Mouse (Mus musculus) E14TG2a.4 (cell line): ENCODE measurements around the gene Olfr65.

Experiments used
- H3K27me3 ChIP-seq: 2 replicates; pipeline ENCODE4 v1.6.1; 2014; ENCODE audit warnings: low read length, control low read depth; ENCODE audit not compliant: insufficient read depth
- H3K36me3 ChIP-seq: 2 replicates; pipeline ENCODE4 v1.6.1; 2014; ENCODE audit warnings: low read length, control low read depth; ENCODE audit not compliant: insufficient read depth
- H3K4me1 ChIP-seq: replicated peaks from 2 replicates; pipeline ENCODE4 v1.6.1; 2014; ENCODE audit warnings: low read depth, low read length, control low read depth
- H3K4me3 ChIP-seq: replicated peaks from 2 replicates; pipeline ENCODE4 v1.5.1; 2014; ENCODE audit warnings: mild to moderate bottlenecking, low read length
- H3K9me3 ChIP-seq: 2 replicates; pipeline ENCODE4 v1.6.1; 2014; ENCODE audit warnings: low read length, control low read depth
- CTCF ChIP-seq: conservative IDR thresholded peaks from 2 replicates; pipeline ENCODE4 v1.5.1; 2014; ENCODE audit warnings: low read length
- NANOG ChIP-seq: IDR thresholded peaks from 2 replicates; pipeline ENCODE4 v1.6.1; 2014; ENCODE audit warnings: borderline replicate concordance, low read length, mixed read lengths
- POU5F1 ChIP-seq: IDR thresholded peaks from 2 replicates; pipeline ENCODE4 v1.6.1; 2014; ENCODE audit warnings: low read length, borderline replicate concordance

Olfr65 gene

DNA sequence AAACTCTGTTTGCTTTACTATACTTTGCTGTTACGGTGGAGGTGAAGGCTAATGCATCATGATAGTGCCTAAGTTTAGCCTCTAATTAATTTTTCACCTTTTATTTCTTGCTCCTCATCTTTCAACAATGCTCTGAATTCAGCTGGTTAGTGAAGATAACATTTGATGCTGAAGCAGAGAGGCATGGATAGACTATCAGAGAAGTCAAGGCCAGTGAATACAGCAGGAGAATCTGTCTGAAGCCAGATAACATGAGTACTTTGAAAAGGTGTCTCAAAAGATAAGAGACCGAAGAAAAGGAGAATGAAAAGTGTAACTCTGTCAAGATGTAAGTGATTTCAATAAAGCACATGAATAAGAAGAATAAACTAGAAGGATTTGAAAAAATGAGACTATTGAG is 26.2 kb upstream of the Olfr65 start:
- Histone ChIP-seq H3K9me3 (0 out of 2 replicates have a peak, but pooled peaks cover 6% of the 10 kb centered on the region), H3K36me3 (no peaks in the 10 kb centered on the region), H3K27me3 (no peaks in the 10 kb centered on the region), H3K4me3 (no peak overlapping the region), H3K4me1 (no peaks in the 10 kb centered on the region)
- no peak for TF ChIP-seq NANOG
- no peak for TF ChIP-seq CTCF
- TF ChIP-seq POU5F1 = no peak

DNA sequence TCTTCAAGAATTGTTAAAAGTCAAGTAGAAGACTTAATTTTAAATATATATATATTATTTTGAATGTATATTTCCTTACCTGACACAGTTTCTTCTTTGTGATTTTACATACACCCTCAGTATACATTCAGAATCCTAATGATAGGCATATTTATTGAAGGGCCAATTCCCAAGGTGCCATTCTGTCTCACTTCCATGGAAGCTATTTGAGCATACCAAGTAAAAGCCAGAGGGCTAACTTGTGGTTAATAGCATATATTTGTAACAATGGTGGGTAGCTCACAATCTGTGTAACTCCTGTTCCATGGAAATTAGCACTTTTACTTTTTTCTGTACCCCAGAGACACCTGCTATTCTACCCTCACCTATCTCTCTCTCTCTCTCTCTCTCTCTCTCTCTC is 17.1 kb upstream of the Olfr65 start, which contains the start of gene Olfr66:
Gene Olfr66, minus strand, starts transcription at position 101 of the 400 bp plus-strand sequence.
- H3K9me3 ChIP-seq = 0 out of 2 replicates have a peak, but pooled peaks cover 6% of the 10 kb centered on the region
- no peaks in the 10 kb centered on the region for H3K27me3 ChIP-seq
- H3K4me3 ChIP-seq = no peak within 1 kb of the TSS
- no peak for TF ChIP-seq CTCF
- TF ChIP-seq NANOG = no peak
- TF ChIP-seq POU5F1 = no peak
- no peaks in the 10 kb centered on the region for H3K4me1 ChIP-seq
- H3K36me3 ChIP-seq = no peaks in the 10 kb centered on the region

DNA sequence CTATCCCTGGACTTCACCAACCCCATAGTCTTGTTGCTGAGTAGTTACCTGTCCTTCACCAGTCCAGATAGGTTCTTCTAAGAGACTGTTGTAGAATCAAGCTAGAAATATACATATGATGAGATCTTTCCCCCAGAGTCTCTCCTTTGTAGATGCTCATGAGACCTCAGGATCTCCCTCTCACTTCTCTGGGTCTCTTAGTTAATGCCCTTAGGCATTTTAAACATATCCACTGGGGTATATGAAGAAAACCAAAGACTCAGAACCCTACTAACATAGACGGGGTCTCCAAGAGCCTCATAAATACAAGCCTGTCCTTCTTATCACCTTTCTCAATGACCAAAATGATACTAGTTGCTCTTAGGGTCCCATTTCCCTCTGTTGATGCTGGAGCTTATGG is 8.9 kb upstream of the Olfr65 start, which contains the start of gene Olfr64:
Gene Olfr64, minus strand, starts transcription at position 101 of the 400 bp plus-strand sequence.
- H3K4me1 ChIP-seq = no peaks in the 10 kb centered on the region
- H3K36me3 ChIP-seq = no peaks in the 10 kb centered on the region
- H3K4me3 ChIP-seq = no peak within 1 kb of the TSS
- H3K27me3 ChIP-seq = no peaks in the 10 kb centered on the region
- H3K9me3 ChIP-seq = no peaks in the 10 kb centered on the region
- TF ChIP-seq POU5F1 = no peak
- no peak for TF ChIP-seq NANOG
- TF ChIP-seq CTCF = no peak

DNA sequence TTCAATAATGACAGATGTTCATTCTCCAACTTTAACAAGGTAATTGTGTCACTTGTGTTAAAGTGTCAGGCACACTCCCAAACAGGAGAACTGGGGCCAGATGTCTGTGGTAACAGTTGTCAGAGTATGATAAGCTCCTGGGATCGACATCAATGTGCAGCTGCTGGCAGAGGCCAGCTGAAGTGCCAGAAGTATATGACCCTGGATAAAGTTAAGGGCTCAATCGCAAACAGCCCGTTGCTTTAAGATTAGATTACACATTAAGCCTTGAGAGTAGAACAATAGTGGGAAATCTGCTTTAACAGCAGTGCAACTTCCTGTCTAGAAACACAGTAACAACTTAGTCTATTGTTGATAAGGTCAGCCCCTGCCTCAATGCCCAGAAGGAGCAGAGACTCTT is 6.8 kb downstream of the Olfr65 start:
- TF ChIP-seq CTCF (no peak), POU5F1 (no peak), NANOG (no peak)
- no peaks in the 10 kb centered on the region for H3K36me3 ChIP-seq
- no peaks in the 10 kb centered on the region for H3K9me3 ChIP-seq
- no peak overlapping the region for H3K4me3 ChIP-seq
- no peaks in the 10 kb centered on the region for H3K4me1 ChIP-seq
- H3K27me3 ChIP-seq = no peaks in the 10 kb centered on the region

DNA sequence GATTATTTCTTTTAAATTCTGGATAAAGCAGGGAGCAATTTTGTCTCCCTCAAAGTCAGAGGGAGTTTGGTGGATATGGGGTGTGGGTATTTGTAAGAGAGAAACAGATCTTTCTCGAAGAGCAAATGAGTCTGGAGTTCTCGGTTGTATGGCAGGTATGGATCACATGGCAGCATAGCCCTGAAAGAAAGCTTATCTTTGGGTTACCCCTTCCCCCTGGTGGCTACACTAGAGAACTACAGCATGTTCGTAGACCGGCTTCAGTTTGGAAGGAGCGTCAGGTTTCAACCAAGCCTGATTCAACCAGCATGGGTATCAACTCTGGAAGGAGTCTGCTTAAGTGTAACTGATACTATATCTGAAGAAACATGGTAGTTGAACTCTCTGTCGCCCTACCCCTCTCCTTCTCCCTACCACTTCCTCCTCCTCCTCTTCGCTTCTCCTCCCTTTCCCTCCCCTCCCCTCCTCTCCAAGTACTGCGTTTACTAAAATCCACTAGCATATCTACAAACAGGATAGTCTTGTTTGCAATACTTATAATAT is 9.8 kb downstream of the Olfr65 start:
- no peak for TF ChIP-seq POU5F1
- no peak for TF ChIP-seq NANOG
- TF ChIP-seq CTCF = 0 out of 2 replicates have a peak, but pooled peaks have one; percentile 7
- Histone ChIP-seq H3K4me3 (no peak overlapping the region), H3K27me3 (no peaks in the 10 kb centered on the region), H3K9me3 (no peaks in the 10 kb centered on the region), H3K4me1 (no peaks in the 10 kb centered on the region), H3K36me3 (no peaks in the 10 kb centered on the region)

DNA sequence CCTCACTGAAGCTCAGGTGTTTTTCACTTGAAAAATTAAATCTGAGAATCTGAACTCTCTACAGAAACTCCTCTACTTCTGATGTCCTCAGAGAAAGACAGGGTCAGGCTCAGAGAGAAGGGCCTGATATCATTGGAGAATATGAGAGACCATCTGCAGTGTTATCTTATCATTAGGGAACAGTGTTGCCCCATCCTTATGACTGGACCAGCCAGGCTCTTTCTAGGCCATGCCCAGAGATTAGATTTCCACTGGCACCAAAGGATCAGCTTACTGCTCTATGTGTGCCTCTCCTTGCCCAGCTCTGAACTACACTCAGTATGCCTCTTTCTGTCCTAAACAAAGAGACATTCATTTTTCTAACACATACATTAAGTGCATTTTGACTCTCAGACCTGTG is 12.1 kb downstream of the Olfr65 start:
- H3K27me3 ChIP-seq = no peaks in the 10 kb centered on the region
- H3K4me1 ChIP-seq = no peaks in the 10 kb centered on the region
- H3K9me3 ChIP-seq = no peaks in the 10 kb centered on the region
- no peaks in the 10 kb centered on the region for H3K36me3 ChIP-seq
- TF ChIP-seq POU5F1 (no peak), CTCF (no peak), NANOG (no peak)
- H3K4me3 ChIP-seq = no peak overlapping the region

DNA sequence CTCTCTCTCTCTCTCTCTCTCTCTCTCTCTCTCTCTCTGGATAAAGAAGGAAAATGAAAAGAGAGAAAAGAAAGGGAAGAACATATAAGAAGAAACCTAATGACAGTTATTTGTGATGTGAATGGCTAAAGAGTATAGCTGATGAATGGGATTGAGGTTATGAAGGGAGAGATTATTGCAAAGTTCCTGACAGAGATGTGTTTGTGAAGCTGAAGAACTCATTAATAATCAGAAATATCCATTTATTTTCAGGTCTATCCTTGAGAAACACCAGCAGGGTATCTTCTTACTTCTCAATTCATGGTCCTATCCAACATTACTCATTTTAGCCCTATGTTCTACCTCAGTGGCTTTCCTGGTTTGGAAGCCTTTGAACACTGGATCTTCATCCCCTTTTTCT is 25.2 kb downstream of the Olfr65 start, which contains the start of gene Olfr631:
Gene Olfr631, plus strand, starts transcription at position 301 of the 400 bp plus-strand sequence.
- no peaks in the 10 kb centered on the region for H3K27me3 ChIP-seq
- TF ChIP-seq NANOG (no peak), CTCF (no peak), POU5F1 (no peak)

DNA sequence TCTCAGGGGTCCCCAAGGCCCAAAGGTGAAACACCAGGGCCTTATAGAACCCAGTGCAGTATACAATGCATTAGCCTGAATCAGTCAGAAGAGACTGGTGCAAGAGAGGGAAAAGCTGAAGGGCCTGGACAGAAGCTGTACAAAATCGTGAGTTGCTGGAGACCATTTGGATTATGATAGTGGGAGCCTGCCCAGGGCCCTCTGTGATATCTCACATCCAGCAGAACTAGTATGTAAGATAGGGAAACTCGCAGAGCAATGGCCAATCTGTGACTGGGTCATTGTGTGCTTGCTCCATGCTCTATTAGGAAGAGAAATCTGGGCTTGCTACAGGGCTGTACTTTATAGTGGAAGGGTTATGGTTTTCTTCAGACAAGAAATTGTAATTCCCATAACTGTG is 31.0 kb downstream of the Olfr65 start, which contains the start of gene Olfr632:
Gene Olfr632, plus strand, starts transcription at position 84 of the 400 bp plus-strand sequence.
- H3K36me3 ChIP-seq = no peaks in the 10 kb centered on the region
- H3K4me3 ChIP-seq = no peak within 1 kb of the TSS
- H3K4me1 ChIP-seq = no peaks in the 10 kb centered on the region
- TF ChIP-seq NANOG (no peak), CTCF (no peak), POU5F1 (no peak)
- no peaks in the 10 kb centered on the region for H3K27me3 ChIP-seq
- H3K9me3 ChIP-seq = no peaks in the 10 kb centered on the region

More for the DNA sequence above, 25.2 kb downstream of the Olfr65 start, which contains the start of gene Olfr631:
- Histone ChIP-seq H3K4me3 (no peak within 1 kb of the TSS), H3K36me3 (no peaks in the 10 kb centered on the region), H3K4me1 (no peaks in the 10 kb centered on the region), H3K9me3 (no peaks in the 10 kb centered on the region)
